Comparison of ENCODE assay signal across 9 mouse cellular contexts in genomic region chr10:80371411-80371966, GRCm38 (mm10). TPM values are rescaled to one million over a fixed set of nuclear protein-coding genes. Genes with fewer than 3 reads are reported as not detected.
DNase-seq lines count a peak whose midpoint lies in the region; ATAC-seq and TF ChIP-seq lines count a peak whose summit lies in the region.
"Had no signal": no experiment of that assay in that cellular context is flagged by ENCODE, and none has a peak within 500 bp of the region (broad histone marks: within the 10 kb centered on the region; RNA-seq: fewer than 3 reads in every experiment).

No protein-coding gene starts in this region.

- H3K4me2 ChIP-seq in embryonic facial prominence, embryonic 13.5 days: peak overlapping the region; percentile 34
- peak overlapping the region; percentile 39; the same call in 1 of the 2 replicates for H3K4me2 ChIP-seq in intestine, postnatal 0 days (replicated peaks; ENCODE audit: low read depth)
- H3K4me2 ChIP-seq: liver, embryonic 13.5 days had no signal

- H3K36me3 ChIP-seq in embryonic facial prominence, embryonic 13.5 days: no peaks in the 10 kb centered on the region
- no peaks in the 10 kb centered on the region for H3K36me3 ChIP-seq in intestine, postnatal 0 days (ENCODE audit: control insufficient read depth, insufficient read depth)
- H3K36me3 ChIP-seq: liver, embryonic 13.5 days had no signal

- H3K9ac ChIP-seq in embryonic facial prominence, embryonic 13.5 days: peak overlapping the region; percentile 49; the same call in 1 of the 2 replicates
- no peak overlapping the region for H3K9ac ChIP-seq in intestine, postnatal 0 days (ENCODE audit: low read depth, low read length)
- H3K9ac ChIP-seq: liver, embryonic 13.5 days had no signal

- no peak for TF ChIP-seq CTCF in gastrocnemius, adult 2 months (IDR thresholded peaks at IDR 0.05)
- no peak for TF ChIP-seq CTCF in intestine, postnatal 0 days (IDR thresholded peaks at IDR 0.05; ENCODE audit: low read depth)

- peak overlapping the region; percentile 56 for H3K4me3 ChIP-seq in gastrocnemius, adult 2 months
- H3K4me3 ChIP-seq in embryonic facial prominence, embryonic 13.5 days: peak overlapping the region; percentile 32
- no peak overlapping the region for H3K4me3 ChIP-seq in intestine, postnatal 0 days (ENCODE audit: low read depth, low read length)
- H3K4me3 ChIP-seq: liver, embryonic 13.5 days had no signal

- intact Hi-C loops in gastrocnemius, adult 2 months (cut with DNase I): loop anchor here (10.0 kb wide), 1 partner anchor 133 kb away; no protein-coding TSS in a partner anchor
- intact Hi-C loops in gastrocnemius, postnatal 36 days (cut with DNase I): no loop called here

- WGBS in embryonic facial prominence, embryonic 13.5 days: 4% methylated on average over 12 of the region's 12 CpGs
- WGBS in intestine, postnatal 0 days: 8% methylated on average over 12 of the region's 12 CpGs

- peaks cover 4% of the 10 kb centered on the region; the same call in 1 of the 2 replicates for H3K9me3 ChIP-seq in embryonic facial prominence, embryonic 13.5 days
- H3K9me3 ChIP-seq in intestine, postnatal 0 days (ENCODE audit: control insufficient read depth): no peaks in the 10 kb centered on the region
- H3K9me3 ChIP-seq: liver, embryonic 13.5 days had no signal

- H3K4me1 ChIP-seq in embryonic facial prominence, embryonic 13.5 days: peaks cover 12% of the 10 kb centered on the region
- H3K4me1 ChIP-seq in intestine, postnatal 0 days (replicated peaks; ENCODE audit: control insufficient read depth, insufficient read depth, low read length): no peaks in the 10 kb centered on the region

- DNase-seq in gastrocnemius, adult 2 months: peak; percentile 45
- DNase-seq in gastrocnemius, adult 8-10 months (ENCODE audit: low spot score in 2 of 2): no peak
- DNase-seq in NIH3T3 (ENCODE audit: low read depth): peak; percentile 67
- peak; percentile 81 to 84 for DNase-seq in lung, adult 18-20 months
- DNase-seq in gastrocnemius, postnatal 36 days: no peak
- DNase-seq: liver, embryonic 13.5 days had no signal

- H3K27ac ChIP-seq in gastrocnemius, adult 2 months: no peak overlapping the region
- peak overlapping the region; percentile 79 for H3K27ac ChIP-seq in embryonic facial prominence, embryonic 13.5 days
- no peak overlapping the region for H3K27ac ChIP-seq in intestine, postnatal 0 days (ENCODE audit: low read depth, low read length)
- H3K27ac ChIP-seq: liver, embryonic 13.5 days had no signal

- ATAC-seq in embryonic facial prominence, embryonic 13.5 days (ENCODE audit: insufficient number of reproducible peaks, insufficient read depth, low FRiP score, low TSS enrichment, low read depth): peak; percentile 81
- ATAC-seq in intestine, postnatal 0 days: peak; percentile 39; the same call in 1 of the 2 replicates
- ATAC-seq in neutrophil, adult 5-6 weeks (ENCODE audit: extremely low read depth, insufficient number of reproducible peaks, low FRiP score, poor library complexity, severe bottlenecking): peak; percentile 57

- no peaks in the 10 kb centered on the region; the same call in 1 of the 2 replicates for H3K27me3 ChIP-seq in embryonic facial prominence, embryonic 13.5 days
- H3K27me3 ChIP-seq in intestine, postnatal 0 days (replicated peaks; ENCODE audit: control insufficient read depth, insufficient read depth, low read length): no peaks in the 10 kb centered on the region

RNA-seq across cellular contexts. Expression of gene Plk5, which starts 15.2 kb away (rescaled TPM):
- total RNA-seq in gastrocnemius, adult 2 months (2021): under 1 TPM; 0.10 to 0.45 TPM
- under 1 TPM in 2 of 4 experiments, not detected in 2; 0.27 to 0.36 TPM for total RNA-seq in gastrocnemius, adult 8-10 months (2022)
- polyA plus RNA-seq in embryonic facial prominence, embryonic 13.5 days (2015; fragmentation: Nextera tagmentation; extraction: Ambion mirVana): 1.8 and 2.6 TPM in 2 replicates
- polyA plus RNA-seq in intestine, postnatal 0 days (2015; fragmentation: Nextera tagmentation; extraction: Ambion mirVana): 0.09 and 0.20 TPM in 2 replicates
- not detected in 2 replicates for total RNA-seq in neutrophil, adult 5-6 weeks (2017)
- under 1 TPM; 0.15 to 0.20 TPM for total RNA-seq in gastrocnemius, postnatal 36 days (2021)

RNA-seq across cellular contexts. Expression of gene Mex3d, which starts 16.0 kb away (rescaled TPM):
- total RNA-seq in gastrocnemius, adult 2 months (2021): 1 to 10 TPM; 4.7 to 5.1 TPM
- 1 to 10 TPM; 4.2 to 6.3 (median 4.7) TPM for total RNA-seq in gastrocnemius, adult 8-10 months (2022)
- polyA plus RNA-seq in embryonic facial prominence, embryonic 13.5 days (2015; fragmentation: Nextera tagmentation; extraction: Ambion mirVana): 8.9 and 10.4 TPM in 2 replicates
- polyA plus RNA-seq in intestine, postnatal 0 days (2015; fragmentation: Nextera tagmentation; extraction: Ambion mirVana): 3.2 and 4.2 TPM in 2 replicates
- 4.1 and 4.8 TPM in 2 replicates for total RNA-seq in neutrophil, adult 5-6 weeks (2017)
- total RNA-seq in gastrocnemius, postnatal 36 days (2021): 1 to 10 TPM; 3.4 to 4.5 TPM

RNA-seq across cellular contexts. Expression of gene Adamtsl5, which starts 23.3 kb away (rescaled TPM):
- total RNA-seq in gastrocnemius, adult 2 months (2021): 10 to 100 TPM; 26.2 to 43.3 TPM
- 10 to 100 TPM; 22.6 to 30.4 (median 26.9) TPM for total RNA-seq in gastrocnemius, adult 8-10 months (2022)
- 3.2 and 4.3 TPM in 2 replicates for polyA plus RNA-seq in embryonic facial prominence, embryonic 13.5 days (2015; fragmentation: Nextera tagmentation; extraction: Ambion mirVana)
- 46.7 and 50.4 TPM in 2 replicates for polyA plus RNA-seq in intestine, postnatal 0 days (2015; fragmentation: Nextera tagmentation; extraction: Ambion mirVana)
- total RNA-seq in neutrophil, adult 5-6 weeks (2017): not detected in 2 replicates
- 10 to 100 TPM; 27.4 to 38.1 TPM for total RNA-seq in gastrocnemius, postnatal 36 days (2021)

RNA-seq across cellular contexts. Expression of gene Mbd3, which starts 27.9 kb away (rescaled TPM):
- total RNA-seq in gastrocnemius, adult 2 months (2021): 100 to 1,000 TPM; 105 to 116 TPM
- total RNA-seq in gastrocnemius, adult 8-10 months (2022): 100 to 1,000 TPM; 120 to 138 (median 131) TPM
- polyA plus RNA-seq in embryonic facial prominence, embryonic 13.5 days (2015; fragmentation: Nextera tagmentation; extraction: Ambion mirVana): 263 and 297 TPM in 2 replicates
- 48.0 and 51.0 TPM in 2 replicates for polyA plus RNA-seq in intestine, postnatal 0 days (2015; fragmentation: Nextera tagmentation; extraction: Ambion mirVana)
- 26.9 and 27.0 TPM in 2 replicates for total RNA-seq in neutrophil, adult 5-6 weeks (2017)
- total RNA-seq in gastrocnemius, postnatal 36 days (2021): 10 to 100 TPM; 95.1 to 99.9 TPM

RNA-seq across cellular contexts. Expression of gene Uqcr11, which starts 35.1 kb away (rescaled TPM):
- 1,000 to 10,000 TPM in 1 of 2 experiments, 100 to 1,000 TPM in 1; 776 to 1,068 TPM for total RNA-seq in gastrocnemius, adult 2 months (2021)
- total RNA-seq in gastrocnemius, adult 8-10 months (2022): 100 to 1,000 TPM; 691 to 868 (median 797) TPM
- 447 and 479 TPM in 2 replicates for polyA plus RNA-seq in embryonic facial prominence, embryonic 13.5 days (2015; fragmentation: Nextera tagmentation; extraction: Ambion mirVana)
- polyA plus RNA-seq in intestine, postnatal 0 days (2015; fragmentation: Nextera tagmentation; extraction: Ambion mirVana): 1,032 and 1,082 TPM in 2 replicates
- 35.4 and 38.2 TPM in 2 replicates for total RNA-seq in neutrophil, adult 5-6 weeks (2017)
- total RNA-seq in gastrocnemius, postnatal 36 days (2021): 100 to 1,000 TPM; 825 to 866 TPM

Comparison
In these comparisons a context has a peak if more than half of its experiments do, and no peak if none do; other contexts are left out.
1. DNase-seq: peak in gastrocnemius, adult 2 months (single experiment), NIH3T3 (single experiment) and lung, adult 18-20 months (2 of 2); none in gastrocnemius, adult 8-10 months (0 of 2) and gastrocnemius, postnatal 36 days (0 of 2).
2. RNA of gene Adamtsl5, which starts 23.3 kb away (total RNA-seq): 26.2 to 43.3 TPM in gastrocnemius, adult 2 months, 27.4 to 38.1 TPM in gastrocnemius, postnatal 36 days and 22.6 to 30.4 TPM in gastrocnemius, adult 8-10 months; not detected in neutrophil, adult 5-6 weeks; every median in the first group is over 10 times any median in the second.
3. Peak in every context shown above with its lines, with median percentiles within 50 percentile points of each other: ATAC-seq.